Mouse (Mus musculus): ENCODE data around the gene Gm21887. TPM values are rescaled to one million over a fixed set of nuclear protein-coding genes. Genes with fewer than 3 reads are reported as not detected.
"Not testable (repeated sequence)": the region's sequence is repeated elsewhere in the genome, so short reads cannot be mapped to it uniquely, and the experiment has no call there.

The Gm21887 gene
- total and polyA plus RNA-seq, 3 experiments, result 2.5 to 88.8 TPM; not detected in 1

- H3K79me2 ChIP-seq (ENCODE audit: control insufficient read depth, insufficient read depth, low read length, poor library complexity); H3K4me1 ChIP-seq (ENCODE audit: control insufficient read depth in 1 of 2, insufficient read depth in 2 of 2, low read length in 2 of 2); H3K27ac ChIP-seq (ENCODE audit: control insufficient read depth, low read depth, low read length); H3K9me3 ChIP-seq (replicated peaks; ENCODE audit: insufficient read depth, low read length); H3K36me3 ChIP-seq (ENCODE audit: control insufficient read depth in 1 of 2, insufficient read depth in 2 of 2, low read length in 2 of 2); H3K9ac ChIP-seq (ENCODE audit: control insufficient read depth, low read depth, low read length, poor library complexity, severe bottlenecking); H3K4me3 ChIP-seq (ENCODE audit: control insufficient read depth in 1 of 2, insufficient read depth in 1 of 2, low read depth in 2 of 2, low read length in 2 of 2); H3K27me3 ChIP-seq (ENCODE audit: control insufficient read depth in 1 of 2, insufficient read depth in 2 of 2, low read length in 2 of 2): not testable (repeated sequence)
- peak; percentile 79 for DNase-seq (ENCODE audit: low read depth, low spot score)
- TF ChIP-seq CTCF (IDR thresholded peaks at IDR 0.05 in 2 of 3, conservative IDR thresholded peaks at IDR 0.05 in 1 of 3; ENCODE audit: control insufficient read depth in 1 of 3, insufficient read depth in 1 of 3, low read depth in 2 of 3, low read length in 3 of 3, poor library complexity in 1 of 3, severe bottlenecking in 1 of 3), result peak in 2 of 3 experiments; percentile 16 to 32; a peak in 2 of 6 replicates
These were observed 12.4 kb downstream of the Gm21887 start for GRCm38 (mm10) chrX:170021750-170022461.

Other genes starting within 250 kb of the Gm21887 start
- gene 4933400A11Rik, start 230.0 kb upstream of the Gm21887 start, total RNA-seq (2012; rRNA removed), result not detected in 2 replicates
- gene 4933400A11Rik, start 230.0 kb upstream of the Gm21887 start, polyA plus RNA-seq (2012; ENCODE audit: insufficient read depth in 1 of 2, insufficient read length in 2 of 2, low read depth in 1 of 2, low replicate concordance in 2 of 2, missing spikeins in 1 of 2), result not detected

Measured in MEL (cell line).